Mouse (Mus musculus) spleen, adult 2 months (tissue): ENCODE measurements around the gene Tbc1d2b.

ENCODE experiments used
- CTCF ChIP-seq: fragments of 200-500 bp; IDR thresholded peaks from 2 replicates; pipeline ENCODE4 v1.5.1; 2011; ENCODE audit warnings: mild to moderate bottlenecking, inconsistent platforms; ENCODE audit not compliant: insufficient read depth, insufficient read length, insufficient replicate concordance; ENCODE audit errors: extremely low read depth
- POLR2A ChIP-seq: fragments of 200-500 bp; IDR thresholded peaks from 2 replicates; pipeline ENCODE4 v1.6.1; 2011; ENCODE audit warnings: low read depth, low read length, inconsistent platforms

- no peak for TF ChIP-seq CTCF
- no peak for TF ChIP-seq POLR2A
Measured at GRCm38 (mm10) chr9:90235258-90235882, 35.2 kb downstream of the Tbc1d2b start.
